Mouse (Mus musculus): Measurements from ENCODE around the gene Vat1. TPM values are rescaled to one million over a fixed set of nuclear protein-coding genes. Genes with fewer than 3 reads are reported as not detected.

Gene Vat1
- polyA plus RNA-seq, 1 experiment = 59.6 TPM

- H3K4me3 ChIP-seq (ENCODE audit: extremely low read depth, insufficient read depth, insufficient read length) = no peak overlapping the region
- no peak for DNase-seq (ENCODE audit: low read depth in 1 of 2, low spot score in 2 of 2)
- no peak overlapping the region for H3K27ac ChIP-seq (ENCODE audit: insufficient read depth, low read length)
- no peaks in the 10 kb centered on the region for H3K27me3 ChIP-seq (ENCODE audit: control insufficient read depth, insufficient read depth, low read length)
- H3K36me3 ChIP-seq (ENCODE audit: control insufficient read depth, insufficient read depth, low read length) = peaks cover 12% of the 10 kb centered on the region
- TF ChIP-seq CTCF (IDR thresholded peaks at IDR 0.05; ENCODE audit: extremely low read depth, insufficient read depth, insufficient read length, insufficient replicate concordance) = no peak
- no peak for TF ChIP-seq POLR2A (IDR thresholded peaks at IDR 0.05; ENCODE audit: low read depth, low read length)
- no peaks in the 10 kb centered on the region for H3K4me1 ChIP-seq (ENCODE audit: control insufficient read depth, insufficient read depth, insufficient read length)
- WGBS = 92% methylated on average over 4 of the region's 4 CpGs
Observed at GRCm38 (mm10) chr11:101436916-101437315, 29.1 kb downstream of the Vat1 start.

GRCm38 (mm10) chr11:101435831-101436230, 30.2 kb downstream of the Vat1 start:
- Histone ChIP-seq H3K4me3 (ENCODE audit: extremely low read depth, insufficient read depth, insufficient read length) (no peak overlapping the region), H3K27ac (ENCODE audit: insufficient read depth, low read length) (no peak overlapping the region), H3K4me1 (ENCODE audit: control insufficient read depth, insufficient read depth, insufficient read length) (no peaks in the 10 kb centered on the region), H3K36me3 (ENCODE audit: control insufficient read depth, insufficient read depth, low read length) (peaks cover 16% of the 10 kb centered on the region), H3K27me3 (ENCODE audit: control insufficient read depth, insufficient read depth, low read length) (no peaks in the 10 kb centered on the region)
- TF ChIP-seq POLR2A (IDR thresholded peaks at IDR 0.05; ENCODE audit: low read depth, low read length) = no peak
- no peak for TF ChIP-seq CTCF (IDR thresholded peaks at IDR 0.05; ENCODE audit: extremely low read depth, insufficient read depth, insufficient read length, insufficient replicate concordance)
- 80% methylated on average over 4 of the region's 4 CpGs for WGBS
- no peak for DNase-seq (ENCODE audit: low read depth in 1 of 2, low spot score in 2 of 2)

- DNase-seq (ENCODE audit: low read depth in 1 of 2, low spot score in 2 of 2) = no peak
- TF ChIP-seq CTCF (IDR thresholded peaks at IDR 0.05; ENCODE audit: extremely low read depth, insufficient read depth, insufficient read length, insufficient replicate concordance) = no peak
- no peak for TF ChIP-seq POLR2A (IDR thresholded peaks at IDR 0.05; ENCODE audit: low read depth, low read length)
- no peaks in the 10 kb centered on the region for H3K27me3 ChIP-seq (ENCODE audit: control insufficient read depth, insufficient read depth, low read length)
- WGBS = 92% methylated on average over 13 of the region's 13 CpGs
- H3K4me3 ChIP-seq (ENCODE audit: extremely low read depth, insufficient read depth, insufficient read length) = no peak overlapping the region
- H3K36me3 ChIP-seq (ENCODE audit: control insufficient read depth, insufficient read depth, low read length) = peaks cover 19% of the 10 kb centered on the region
- H3K4me1 ChIP-seq (ENCODE audit: control insufficient read depth, insufficient read depth, insufficient read length) = no peaks in the 10 kb centered on the region
- no peak overlapping the region for H3K27ac ChIP-seq (ENCODE audit: insufficient read depth, low read length)
Observed at GRCm38 (mm10) chr11:101433396-101433795, 32.6 kb downstream of the Vat1 start.

GRCm38 (mm10) chr11:101431327-101431726, 34.7 kb downstream of the Vat1 start:
- DNase-seq (ENCODE audit: low read depth in 1 of 2, low spot score in 2 of 2) = no peak
- TF ChIP-seq POLR2A (IDR thresholded peaks at IDR 0.05; ENCODE audit: low read depth, low read length) (no peak), CTCF (IDR thresholded peaks at IDR 0.05; ENCODE audit: extremely low read depth, insufficient read depth, insufficient read length, insufficient replicate concordance) (no peak)
- H3K27ac ChIP-seq (ENCODE audit: insufficient read depth, low read length) = no peak overlapping the region
- 91% methylated on average over 9 of the region's 9 CpGs for WGBS
- no peaks in the 10 kb centered on the region for H3K27me3 ChIP-seq (ENCODE audit: control insufficient read depth, insufficient read depth, low read length)
- H3K36me3 ChIP-seq (ENCODE audit: control insufficient read depth, insufficient read depth, low read length) = peaks cover 19% of the 10 kb centered on the region
- H3K4me3 ChIP-seq (ENCODE audit: extremely low read depth, insufficient read depth, insufficient read length) = no peak overlapping the region
- no peaks in the 10 kb centered on the region for H3K4me1 ChIP-seq (ENCODE audit: control insufficient read depth, insufficient read depth, insufficient read length)

- Histone ChIP-seq H3K4me1 (ENCODE audit: control insufficient read depth, insufficient read depth, insufficient read length) (peaks cover 6% of the 10 kb centered on the region), H3K36me3 (ENCODE audit: control insufficient read depth, insufficient read depth, low read length) (peaks cover 6% of the 10 kb centered on the region), H3K27ac (ENCODE audit: insufficient read depth, low read length) (no peak overlapping the region), H3K4me3 (ENCODE audit: extremely low read depth, insufficient read depth, insufficient read length) (no peak overlapping the region), H3K27me3 (ENCODE audit: control insufficient read depth, insufficient read depth, low read length) (no peaks in the 10 kb centered on the region)
- DNase-seq (ENCODE audit: low read depth in 1 of 2, low spot score in 2 of 2) = no peak
- no peak for TF ChIP-seq CTCF (IDR thresholded peaks at IDR 0.05; ENCODE audit: extremely low read depth, insufficient read depth, insufficient read length, insufficient replicate concordance)
- no peak for TF ChIP-seq POLR2A (IDR thresholded peaks at IDR 0.05; ENCODE audit: low read depth, low read length)
- 69% methylated on average over 8 of the region's 8 CpGs for WGBS
Observed at GRCm38 (mm10) chr11:101426165-101426564, 39.9 kb downstream of the Vat1 start.

GRCm38 (mm10) chr11:101424925-101425813, 40.9 kb downstream of the Vat1 start, which contains the start of the genes Rundc1 and Ptges3l:
TSS of gene Rundc1 (plus strand) at chr11:101425085.
TSS of gene Ptges3l (minus strand) at chr11:101425333.
- H3K27me3 ChIP-seq (ENCODE audit: control insufficient read depth, insufficient read depth, low read length) = no peaks in the 10 kb centered on the region
- H3K36me3 ChIP-seq (ENCODE audit: control insufficient read depth, insufficient read depth, low read length) = peaks cover 3% of the 10 kb centered on the region
- DNase-seq (ENCODE audit: low read depth in 1 of 2, low spot score in 2 of 2) = peak; percentile 90 to 99
- H3K4me1 ChIP-seq (ENCODE audit: control insufficient read depth, insufficient read depth, insufficient read length) = peaks cover 6% of the 10 kb centered on the region
- peak; percentile 8; the same call in 1 of the 2 replicates for TF ChIP-seq CTCF (IDR thresholded peaks at IDR 0.05; ENCODE audit: extremely low read depth, insufficient read depth, insufficient read length, insufficient replicate concordance)
- TF ChIP-seq POLR2A (IDR thresholded peaks at IDR 0.05; ENCODE audit: low read depth, low read length) = peak; percentile 72
- under 1% methylated on average over 81 of the region's 81 CpGs for WGBS
- H3K4me3 ChIP-seq (ENCODE audit: extremely low read depth, insufficient read depth, insufficient read length) = peak within 1 kb of the TSS; percentile 95
- H3K27ac ChIP-seq (ENCODE audit: insufficient read depth, low read length) = peak within 1 kb of the TSS; percentile 86
